Mouse (Mus musculus) lung, postnatal 0 days (tissue): ENCODE measurements around the gene Cc2d2b.

Source experiments
- CTCF ChIP-seq: IDR thresholded peaks from 2 replicates; pipeline ENCODE4 v1.5.1; 2016; ENCODE audit warnings: antibody characterized with exemption, mild to moderate bottlenecking
- EP300 ChIP-seq: IDR thresholded peaks from 2 replicates; pipeline ENCODE4 v1.6.1; 2016; ENCODE audit warnings: antibody characterized with exemption, mild to moderate bottlenecking, control low read depth

- TF ChIP-seq EP300 (no peak), CTCF (no peak)
Observed at GRCm38 (mm10) chr19:40716981-40717380, 31.6 kb upstream of the Cc2d2b start.
